Mouse (Mus musculus): ENCODE data around the gene Cdc42ep1. TPM values are rescaled to one million over a fixed set of nuclear protein-coding genes. Genes with fewer than 3 reads are reported as not detected.
A peak's percentile ranks its signal among the peaks of the same experiment; 100 is the strongest.

Cdc42ep1 gene
- polyA plus RNA-seq, 2 experiments: 24.3 to 25.2 TPM

DNA sequence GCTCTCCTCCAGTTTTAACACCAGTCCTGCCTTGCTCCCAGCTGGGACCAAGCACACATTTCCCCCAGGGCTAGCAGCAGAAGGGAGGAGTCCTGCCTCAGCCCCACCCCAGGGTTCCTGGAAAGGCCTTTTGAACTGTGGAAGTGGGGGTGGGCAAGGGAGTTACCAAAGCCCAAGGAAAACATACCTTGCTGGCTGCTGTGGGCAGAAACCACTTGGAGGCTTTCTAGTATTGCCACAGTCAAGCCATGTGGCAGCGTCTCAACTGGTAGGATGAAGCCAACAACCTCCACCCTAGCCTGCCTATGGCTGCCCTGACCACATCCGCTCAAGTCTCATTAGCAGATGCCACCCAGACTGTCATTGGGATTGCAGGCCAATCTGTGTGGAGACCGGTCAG lies 53.7 kb downstream of the Cdc42ep1 start:
- WGBS: 83% methylated on average over 3 of the region's 3 CpGs
- no peak for TF ChIP-seq POLR2A (IDR thresholded peaks at IDR 0.05; ENCODE audit: borderline replicate concordance, extremely low read depth, insufficient read depth, insufficient read length)
- peaks cover 44% of the 10 kb centered on the region for H3K36me3 ChIP-seq (ENCODE audit: control insufficient read depth, insufficient read depth, low read length)
- DNase-seq (ENCODE audit: low spot score): no peak
- H3K27me3 ChIP-seq (ENCODE audit: control insufficient read depth, insufficient read depth, low read length): no peaks in the 10 kb centered on the region
- no peak overlapping the region for H3K4me2 ChIP-seq (replicated peaks; ENCODE audit: low read depth, low read length, severe bottlenecking)
- H3K9me3 ChIP-seq (ENCODE audit: control insufficient read depth, low read length): no peaks in the 10 kb centered on the region
- H3K4me3 ChIP-seq (replicated peaks; ENCODE audit: low read length): no peak overlapping the region
- H3K9ac ChIP-seq (ENCODE audit: low read depth, low read length, severe bottlenecking): no peak overlapping the region
- no peak for ATAC-seq (ENCODE audit: low FRiP score, low read depth)
- peaks cover 21% of the 10 kb centered on the region for H3K4me1 ChIP-seq (ENCODE audit: control insufficient read depth, insufficient read depth, low read length)
- H3K27ac ChIP-seq (replicated peaks; ENCODE audit: low read depth, low read length): no peak overlapping the region

GRCm38 (mm10) chr15:78897488-78897887 lies 55.1 kb downstream of the Cdc42ep1 start:
- no peak for ATAC-seq (ENCODE audit: low FRiP score, low read depth)
- no peak overlapping the region for H3K9ac ChIP-seq (ENCODE audit: low read depth, low read length, severe bottlenecking)

DNA sequence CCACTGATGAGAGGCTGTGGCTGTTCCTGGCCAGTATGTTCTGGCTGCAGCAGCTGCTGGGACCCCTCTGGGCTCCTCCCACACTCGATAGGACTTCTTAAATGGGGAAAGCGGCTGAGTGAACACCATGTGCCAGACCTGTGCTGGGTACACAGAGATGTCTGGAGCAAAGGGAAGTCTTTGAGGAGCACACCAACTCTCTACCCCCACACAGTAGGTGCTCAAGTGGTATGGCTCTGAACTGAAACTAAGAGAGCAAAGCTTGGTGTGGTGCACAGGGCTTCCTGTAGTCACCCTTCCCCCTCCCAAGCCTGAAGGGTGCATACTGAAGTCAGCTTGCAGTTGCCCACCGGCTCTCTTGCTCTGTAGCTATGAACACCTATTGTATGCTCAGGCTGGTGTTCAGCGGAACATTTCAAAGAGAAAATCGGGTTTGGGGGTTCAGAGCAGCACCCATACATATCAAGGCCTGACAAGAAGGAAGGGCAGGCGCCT lies 56.1 kb downstream of the Cdc42ep1 start:
- DNase-seq (ENCODE audit: low spot score): no peak
- Histone ChIP-seq H3K27ac (replicated peaks; ENCODE audit: low read depth, low read length) (no peak overlapping the region), H3K36me3 (ENCODE audit: control insufficient read depth, insufficient read depth, low read length) (peaks cover 30% of the 10 kb centered on the region), H3K27me3 (ENCODE audit: control insufficient read depth, insufficient read depth, low read length) (no peaks in the 10 kb centered on the region), H3K4me2 (replicated peaks; ENCODE audit: low read depth, low read length, severe bottlenecking) (peak overlapping the region; percentile 82), H3K4me3 (replicated peaks; ENCODE audit: low read length) (peak overlapping the region; percentile 61; the same call in 1 of the 2 replicates), H3K4me1 (ENCODE audit: control insufficient read depth, insufficient read depth, low read length) (peaks cover 28% of the 10 kb centered on the region), H3K9ac (ENCODE audit: low read depth, low read length, severe bottlenecking) (peak overlapping the region; percentile 64; the same call in 1 of the 2 replicates), H3K9me3 (ENCODE audit: control insufficient read depth, low read length) (no peaks in the 10 kb centered on the region)
- no peak for TF ChIP-seq POLR2A (IDR thresholded peaks at IDR 0.05; ENCODE audit: borderline replicate concordance, extremely low read depth, insufficient read depth, insufficient read length)
- 47% methylated on average over 6 of the region's 6 CpGs for WGBS
- ATAC-seq (ENCODE audit: low FRiP score, low read depth): no peak

More at GRCm38 (mm10) chr15:78897488-78897887, 55.1 kb downstream of the Cdc42ep1 start:
- H3K9me3 ChIP-seq (ENCODE audit: control insufficient read depth, low read length): no peaks in the 10 kb centered on the region
- no peak overlapping the region for H3K4me3 ChIP-seq (replicated peaks; ENCODE audit: low read length)
- DNase-seq (ENCODE audit: low spot score): no peak
- no peaks in the 10 kb centered on the region for H3K27me3 ChIP-seq (ENCODE audit: control insufficient read depth, insufficient read depth, low read length)
- H3K4me2 ChIP-seq (replicated peaks; ENCODE audit: low read depth, low read length, severe bottlenecking): no peak overlapping the region
- H3K36me3 ChIP-seq (ENCODE audit: control insufficient read depth, insufficient read depth, low read length): peaks cover 31% of the 10 kb centered on the region
- H3K27ac ChIP-seq (replicated peaks; ENCODE audit: low read depth, low read length): no peak overlapping the region
- 86% methylated on average over 4 of the region's 4 CpGs for WGBS
- no peak for TF ChIP-seq POLR2A (IDR thresholded peaks at IDR 0.05; ENCODE audit: borderline replicate concordance, extremely low read depth, insufficient read depth, insufficient read length)
- peaks cover 28% of the 10 kb centered on the region for H3K4me1 ChIP-seq (ENCODE audit: control insufficient read depth, insufficient read depth, low read length)

DNA sequence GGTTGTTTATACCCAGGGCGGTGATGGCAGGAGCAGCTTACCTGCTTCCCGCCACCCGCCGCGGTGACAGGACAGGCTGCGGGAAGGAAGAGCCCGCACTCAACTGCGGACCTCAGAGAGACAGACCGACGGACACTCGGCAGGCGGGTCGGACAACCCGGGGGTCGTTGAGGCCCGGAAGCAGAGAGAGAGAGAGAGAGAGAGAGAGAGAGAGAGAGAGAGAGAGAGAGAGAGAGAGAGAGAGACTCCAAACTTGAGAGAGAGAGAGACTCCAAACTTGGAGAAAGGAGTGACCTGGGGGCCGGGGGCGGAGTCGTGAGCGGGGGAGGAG lies 57.0 kb downstream of the Cdc42ep1 start, which contains the start of gene Gm49510:
Gene Gm49510 (plus strand): TSS at position 259 of the 331 bp plus-strand sequence.
- peaks cover 28% of the 10 kb centered on the region for H3K4me1 ChIP-seq (ENCODE audit: control insufficient read depth, insufficient read depth, low read length)

DNA sequence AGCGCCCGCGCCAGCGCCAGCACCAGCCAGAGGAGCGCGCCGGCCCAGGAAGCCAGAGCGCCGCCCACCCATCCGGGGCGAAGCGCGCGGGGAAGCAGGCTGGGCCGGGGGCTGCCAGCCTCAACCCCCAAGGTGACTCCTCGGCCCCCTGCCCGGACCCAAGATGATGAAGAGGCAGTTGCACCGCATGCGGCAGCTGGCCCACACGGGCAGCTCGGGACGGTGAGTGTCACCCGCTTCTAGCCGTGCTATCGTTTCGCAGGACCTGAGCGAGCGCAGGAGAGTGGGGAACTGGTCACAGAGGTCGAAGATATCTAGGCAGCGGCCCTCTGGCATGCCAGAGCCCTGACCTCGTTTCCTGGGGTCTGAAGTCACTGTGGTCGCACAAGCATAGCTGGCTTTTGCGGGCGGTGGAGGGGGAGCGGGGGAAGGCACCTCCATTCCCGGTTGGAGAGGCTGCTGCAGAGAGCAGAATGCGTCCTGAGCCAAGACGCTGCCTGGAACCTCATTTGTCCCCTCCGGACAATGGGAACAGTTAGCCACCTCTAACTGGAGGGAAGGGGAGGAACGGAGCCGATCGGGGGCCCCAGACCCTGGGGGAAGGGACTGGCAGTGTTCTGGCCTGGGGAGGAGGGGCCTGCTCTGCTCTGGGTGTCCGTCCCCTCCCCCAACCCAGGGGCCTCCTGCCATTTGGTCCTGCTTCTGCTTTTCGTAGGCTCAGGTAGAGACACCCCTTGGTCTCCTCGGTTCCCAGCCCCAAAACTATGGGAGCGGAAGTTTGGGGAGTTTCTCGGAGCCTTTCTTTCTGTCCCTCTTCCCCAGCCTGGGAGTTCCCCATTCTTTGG lies 57.5 kb downstream of the Cdc42ep1 start, which contains the start of gene Sh3bp1:
Gene Sh3bp1 (plus strand): TSS at position 29 of the 845 bp plus-strand sequence.
- ATAC-seq (ENCODE audit: low FRiP score, low read depth) (peak; percentile 67), DNase-seq (ENCODE audit: low spot score) (peak; percentile 71)
- WGBS: 0% methylated on average over 43 of the region's 47 CpGs
- H3K4me3 ChIP-seq (replicated peaks; ENCODE audit: low read length): peak within 1 kb of the TSS; percentile 61
- H3K27ac ChIP-seq (replicated peaks; ENCODE audit: low read depth, low read length): peak within 1 kb of the TSS; percentile 23
- H3K9me3 ChIP-seq (ENCODE audit: control insufficient read depth, low read length): no peaks in the 10 kb centered on the region
- TF ChIP-seq POLR2A (IDR thresholded peaks at IDR 0.05; ENCODE audit: borderline replicate concordance, extremely low read depth, insufficient read depth, insufficient read length): 0 out of 2 replicates have a peak, but pooled peaks have one; percentile 47
- no peaks in the 10 kb centered on the region for H3K27me3 ChIP-seq (ENCODE audit: control insufficient read depth, insufficient read depth, low read length)
- H3K4me1 ChIP-seq (ENCODE audit: control insufficient read depth, insufficient read depth, low read length): peaks cover 28% of the 10 kb centered on the region
- peak within 1 kb of the TSS; percentile 82 for H3K4me2 ChIP-seq (replicated peaks; ENCODE audit: low read depth, low read length, severe bottlenecking)
- peaks cover 30% of the 10 kb centered on the region for H3K36me3 ChIP-seq (ENCODE audit: control insufficient read depth, insufficient read depth, low read length)
- peak within 1 kb of the TSS; percentile 64 for H3K9ac ChIP-seq (ENCODE audit: low read depth, low read length, severe bottlenecking)

More for the DNA sequence above, 57.0 kb downstream of the Cdc42ep1 start, which contains the start of gene Gm49510:
- H3K27ac ChIP-seq (replicated peaks; ENCODE audit: low read depth, low read length): peak within 1 kb of the TSS; percentile 23
- under 1% methylated on average over 19 of the region's 20 CpGs for WGBS
- no peaks in the 10 kb centered on the region for H3K27me3 ChIP-seq (ENCODE audit: control insufficient read depth, insufficient read depth, low read length)
- ATAC-seq (ENCODE audit: low FRiP score, low read depth) (no peak), DNase-seq (ENCODE audit: low spot score) (no peak)
- H3K36me3 ChIP-seq (ENCODE audit: control insufficient read depth, insufficient read depth, low read length): peaks cover 30% of the 10 kb centered on the region
- H3K4me3 ChIP-seq (replicated peaks; ENCODE audit: low read length): peak within 1 kb of the TSS; percentile 61
- peak within 1 kb of the TSS; percentile 64 for H3K9ac ChIP-seq (ENCODE audit: low read depth, low read length, severe bottlenecking)
- no peaks in the 10 kb centered on the region for H3K9me3 ChIP-seq (ENCODE audit: control insufficient read depth, low read length)
- TF ChIP-seq POLR2A (IDR thresholded peaks at IDR 0.05; ENCODE audit: borderline replicate concordance, extremely low read depth, insufficient read depth, insufficient read length): no peak
- peak within 1 kb of the TSS; percentile 82 for H3K4me2 ChIP-seq (replicated peaks; ENCODE audit: low read depth, low read length, severe bottlenecking)

Small RNA genes lying within 50 kb of the gene (microRNA-seq; reads per million reads assigned to microRNA genes)
- not detected for gene Mir6955

Other genes with a start within 250 kb of the Cdc42ep1 start
- gene Cyth4, start 245.6 kb upstream of the Cdc42ep1 start, polyA plus RNA-seq (2012; rRNA removed): 9.0 and 11.4 TPM in 2 replicates
- gene Cyth4, start 245.6 kb upstream of the Cdc42ep1 start, polyA plus RNA-seq (2014; fragmentation: Nextera tagmentation; extraction: Ambion mirVana): 4.9 and 6.9 TPM in 2 replicates
- 0.19 and 0.24 TPM in 2 replicates for gene Elfn2, start 123.9 kb upstream of the Cdc42ep1 start, polyA plus RNA-seq (2012; rRNA removed)
- gene Elfn2, start 123.9 kb upstream of the Cdc42ep1 start, polyA plus RNA-seq (2014; fragmentation: Nextera tagmentation; extraction: Ambion mirVana): 0.04 TPM in 1 of 2 replicates, not detected in the other
- 13.9 and 17.3 TPM in 2 replicates for gene Mfng, start 69.1 kb upstream of the Cdc42ep1 start, polyA plus RNA-seq (2012; rRNA removed)
- 10.1 and 11.7 TPM in 2 replicates for gene Mfng, start 69.1 kb upstream of the Cdc42ep1 start, polyA plus RNA-seq (2014; fragmentation: Nextera tagmentation; extraction: Ambion mirVana)
- gene Card10, start 39.6 kb upstream of the Cdc42ep1 start, polyA plus RNA-seq (2012; rRNA removed): 9.0 and 12.4 TPM in 2 replicates
- 4.4 and 5.1 TPM in 2 replicates for gene Card10, start 39.6 kb upstream of the Cdc42ep1 start, polyA plus RNA-seq (2014; fragmentation: Nextera tagmentation; extraction: Ambion mirVana)
- 0.65 and 0.72 TPM in 2 replicates for gene Lgals2, start 12.9 kb downstream of the Cdc42ep1 start, polyA plus RNA-seq (2012; rRNA removed)
- gene Lgals2, start 12.9 kb downstream of the Cdc42ep1 start, polyA plus RNA-seq (2014; fragmentation: Nextera tagmentation; extraction: Ambion mirVana): 0.58 TPM in 1 of 2 replicates, not detected in the other
- gene Gga1, start 34.6 kb downstream of the Cdc42ep1 start, polyA plus RNA-seq (2012; rRNA removed): 60.6 and 80.6 TPM in 2 replicates
- 43.6 and 45.0 TPM in 2 replicates for gene Gga1, start 34.6 kb downstream of the Cdc42ep1 start, polyA plus RNA-seq (2014; fragmentation: Nextera tagmentation; extraction: Ambion mirVana)
- 0.19 and 0.20 TPM in 2 replicates for gene Gm49510, start 57.0 kb downstream of the Cdc42ep1 start, polyA plus RNA-seq (2012; rRNA removed)
- 0.92 and 1.5 TPM in 2 replicates for gene Gm49510, start 57.0 kb downstream of the Cdc42ep1 start, polyA plus RNA-seq (2014; fragmentation: Nextera tagmentation; extraction: Ambion mirVana)
- gene Sh3bp1, start 57.1 kb downstream of the Cdc42ep1 start, polyA plus RNA-seq (2012; rRNA removed): 127 and 202 TPM in 2 replicates
- 51.7 and 54.9 TPM in 2 replicates for gene Sh3bp1, start 57.1 kb downstream of the Cdc42ep1 start, polyA plus RNA-seq (2014; fragmentation: Nextera tagmentation; extraction: Ambion mirVana)
- 32.5 and 44.4 TPM in 2 replicates for gene Pdxp, start 71.3 kb downstream of the Cdc42ep1 start, polyA plus RNA-seq (2012; rRNA removed)
- 20.8 and 21.7 TPM in 2 replicates for gene Pdxp, start 71.3 kb downstream of the Cdc42ep1 start, polyA plus RNA-seq (2014; fragmentation: Nextera tagmentation; extraction: Ambion mirVana)
- gene Lgals1, start 84.1 kb downstream of the Cdc42ep1 start, polyA plus RNA-seq (2012; rRNA removed): 2,106 and 2,309 TPM in 2 replicates
- 2,467 and 2,738 TPM in 2 replicates for gene Lgals1, start 84.1 kb downstream of the Cdc42ep1 start, polyA plus RNA-seq (2014; fragmentation: Nextera tagmentation; extraction: Ambion mirVana)
- 38.8 and 41.0 TPM in 2 replicates for gene Nol12, start 92.3 kb downstream of the Cdc42ep1 start, polyA plus RNA-seq (2012; rRNA removed)
- gene Nol12, start 92.3 kb downstream of the Cdc42ep1 start, polyA plus RNA-seq (2014; fragmentation: Nextera tagmentation; extraction: Ambion mirVana): 50.6 and 53.1 TPM in 2 replicates
- gene Triobp, start 105.1 kb downstream of the Cdc42ep1 start, polyA plus RNA-seq (2012; rRNA removed): 64.4 and 72.3 TPM in 2 replicates
- 44.7 and 46.8 TPM in 2 replicates for gene Triobp, start 105.1 kb downstream of the Cdc42ep1 start, polyA plus RNA-seq (2014; fragmentation: Nextera tagmentation; extraction: Ambion mirVana)
- 390 and 433 TPM in 2 replicates for gene H1f0, start 185.8 kb downstream of the Cdc42ep1 start, polyA plus RNA-seq (2012; rRNA removed)
- 250 and 278 TPM in 2 replicates for gene H1f0, start 185.8 kb downstream of the Cdc42ep1 start, polyA plus RNA-seq (2014; fragmentation: Nextera tagmentation; extraction: Ambion mirVana)
- 0.39 and 0.49 TPM in 2 replicates for gene Galr3, start 199.3 kb downstream of the Cdc42ep1 start, polyA plus RNA-seq (2012; rRNA removed)
- gene Galr3, start 199.3 kb downstream of the Cdc42ep1 start, polyA plus RNA-seq (2014; fragmentation: Nextera tagmentation; extraction: Ambion mirVana): not detected in 2 replicates
- gene Ankrd54, start 220.3 kb downstream of the Cdc42ep1 start, polyA plus RNA-seq (2012; rRNA removed): 58.3 and 72.3 TPM in 2 replicates
- 44.4 and 54.3 TPM in 2 replicates for gene Ankrd54, start 220.3 kb downstream of the Cdc42ep1 start, polyA plus RNA-seq (2014; fragmentation: Nextera tagmentation; extraction: Ambion mirVana)
- 198 and 206 TPM in 2 replicates for gene Eif3l, start 232.6 kb downstream of the Cdc42ep1 start, polyA plus RNA-seq (2012; rRNA removed)
- gene Eif3l, start 232.6 kb downstream of the Cdc42ep1 start, polyA plus RNA-seq (2014; fragmentation: Nextera tagmentation; extraction: Ambion mirVana): 214 and 219 TPM in 2 replicates

All from limb, embryonic 14.5 days (tissue).